Mouse (Mus musculus): ENCODE data around the gene Vangl2. TPM values are rescaled to one million over a fixed set of nuclear protein-coding genes. Genes with fewer than 3 reads are reported as not detected.

Vangl2 gene
- polyA plus RNA-seq (2015; fragmentation: Nextera tagmentation; extraction: Ambion mirVana), result 8.9 and 10.1 TPM in 2 replicates

DNA sequence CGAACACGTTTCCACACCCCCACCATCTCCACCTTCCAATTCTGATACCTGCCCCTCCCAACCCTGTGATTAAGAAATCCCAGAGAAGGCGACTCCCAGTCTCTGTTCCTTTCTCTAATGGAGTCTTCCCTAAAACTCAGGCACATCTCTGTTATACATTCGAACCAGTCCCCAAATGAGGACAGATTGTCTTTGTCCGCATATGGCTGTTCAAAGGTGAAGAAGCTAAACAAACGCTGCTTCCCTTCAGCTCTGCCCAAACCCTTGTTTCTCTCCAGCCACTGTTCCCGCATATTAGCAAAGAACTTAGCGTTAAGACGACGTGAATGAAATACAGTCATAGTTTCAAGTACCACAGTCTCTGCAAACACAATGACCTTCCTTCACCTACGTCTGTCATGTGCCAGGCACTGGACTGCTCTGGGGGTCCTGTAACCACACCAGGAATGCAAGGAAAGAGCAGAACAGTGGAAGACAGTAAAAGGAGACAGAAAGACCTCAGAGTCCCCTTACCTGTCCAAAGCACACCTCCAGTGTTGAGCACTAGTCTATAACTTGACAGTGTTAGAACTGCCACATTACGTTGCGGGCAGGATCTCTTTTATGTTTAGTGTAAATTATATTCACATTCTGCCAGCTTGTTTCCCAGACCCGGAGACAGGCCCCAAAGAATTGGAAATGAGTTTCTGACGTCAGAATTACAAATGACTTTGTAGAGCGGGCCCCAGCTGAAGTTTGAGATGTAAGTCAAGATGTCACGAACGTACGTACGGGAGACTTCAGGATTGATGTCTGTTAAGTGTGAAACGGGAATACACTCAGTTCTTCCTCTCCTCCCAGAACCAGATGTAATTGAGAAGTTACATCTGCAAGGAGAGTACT lies at the start of gene Vangl2:
Vangl2 (minus strand) TSS at position 51 of the 882 bp plus-strand sequence.
- no peaks in the 10 kb centered on the region for H3K27me3 ChIP-seq (replicated peaks)
- peaks cover 17% of the 10 kb centered on the region for H3K4me1 ChIP-seq (replicated peaks)
- H3K27ac ChIP-seq, result 0 out of 2 replicates have a peak within 1 kb of the TSS, but pooled peaks have one; percentile 90
- no peak for ATAC-seq
- H3K9me3 ChIP-seq, result no peaks in the 10 kb centered on the region
- peak within 1 kb of the TSS; percentile 77 for H3K4me2 ChIP-seq (replicated peaks)
- H3K36me3 ChIP-seq, result no peaks in the 10 kb centered on the region
- H3K4me3 ChIP-seq (replicated peaks), result peak within 1 kb of the TSS; percentile 84
- H3K9ac ChIP-seq, result peak within 1 kb of the TSS; percentile 91
- WGBS, result 60% methylated on average over 21 of the region's 21 CpGs

GRCm38 (mm10) chr1:172077981-172078380 lies 49.7 kb upstream of the Vangl2 start:
- no peak overlapping the region for H3K9ac ChIP-seq
- H3K4me2 ChIP-seq (replicated peaks), result peak overlapping the region; percentile 15
- H3K36me3 ChIP-seq, result peaks cover 22% of the 10 kb centered on the region
- no peaks in the 10 kb centered on the region for H3K27me3 ChIP-seq (replicated peaks)
- H3K9me3 ChIP-seq, result no peaks in the 10 kb centered on the region
- no peak overlapping the region for H3K4me3 ChIP-seq (replicated peaks)
- peak overlapping the region; percentile 61 for H3K27ac ChIP-seq
- WGBS, result 51% methylated on average over 5 of the region's 5 CpGs
- no peaks in the 10 kb centered on the region for H3K4me1 ChIP-seq (replicated peaks)
- ATAC-seq, result peak; percentile 78

- no peak overlapping the region for H3K9ac ChIP-seq
- H3K4me1 ChIP-seq (replicated peaks), result no peaks in the 10 kb centered on the region
- no peaks in the 10 kb centered on the region for H3K9me3 ChIP-seq
- ATAC-seq, result no peak
- no peak overlapping the region for H3K4me3 ChIP-seq (replicated peaks)
- no peak overlapping the region for H3K4me2 ChIP-seq (replicated peaks)
- no peak overlapping the region for H3K27ac ChIP-seq
- 95% methylated on average over 7 of the region's 7 CpGs for WGBS
- H3K36me3 ChIP-seq, result peaks cover 62% of the 10 kb centered on the region
- no peaks in the 10 kb centered on the region for H3K27me3 ChIP-seq (replicated peaks)
These were observed 44.4 kb upstream of the Vangl2 start for GRCm38 (mm10) chr1:172072604-172073003.

- H3K9me3 ChIP-seq, result no peaks in the 10 kb centered on the region
- H3K4me3 ChIP-seq (replicated peaks), result no peak overlapping the region
- no peak overlapping the region for H3K27ac ChIP-seq
- H3K36me3 ChIP-seq, result peaks cover 72% of the 10 kb centered on the region
- no peak overlapping the region for H3K9ac ChIP-seq
- WGBS, result 73% methylated on average over 4 of the region's 4 CpGs
- H3K4me2 ChIP-seq (replicated peaks), result no peak overlapping the region
- H3K4me1 ChIP-seq (replicated peaks), result no peaks in the 10 kb centered on the region
- ATAC-seq, result no peak
- no peaks in the 10 kb centered on the region for H3K27me3 ChIP-seq (replicated peaks)
These were observed 43.3 kb upstream of the Vangl2 start for GRCm38 (mm10) chr1:172071556-172071955.

GRCm38 (mm10) chr1:172070227-172070626 lies 42.0 kb upstream of the Vangl2 start:
- no peaks in the 10 kb centered on the region for H3K27me3 ChIP-seq (replicated peaks)
- H3K9ac ChIP-seq, result no peak overlapping the region
- H3K4me1 ChIP-seq (replicated peaks), result no peaks in the 10 kb centered on the region
- H3K27ac ChIP-seq, result no peak overlapping the region
- H3K9me3 ChIP-seq, result no peaks in the 10 kb centered on the region
- 51% methylated on average over 6 of the region's 6 CpGs for WGBS
- peaks cover 72% of the 10 kb centered on the region for H3K36me3 ChIP-seq
- H3K4me3 ChIP-seq (replicated peaks), result no peak overlapping the region
- H3K4me2 ChIP-seq (replicated peaks), result no peak overlapping the region
- no peak for ATAC-seq

DNA sequence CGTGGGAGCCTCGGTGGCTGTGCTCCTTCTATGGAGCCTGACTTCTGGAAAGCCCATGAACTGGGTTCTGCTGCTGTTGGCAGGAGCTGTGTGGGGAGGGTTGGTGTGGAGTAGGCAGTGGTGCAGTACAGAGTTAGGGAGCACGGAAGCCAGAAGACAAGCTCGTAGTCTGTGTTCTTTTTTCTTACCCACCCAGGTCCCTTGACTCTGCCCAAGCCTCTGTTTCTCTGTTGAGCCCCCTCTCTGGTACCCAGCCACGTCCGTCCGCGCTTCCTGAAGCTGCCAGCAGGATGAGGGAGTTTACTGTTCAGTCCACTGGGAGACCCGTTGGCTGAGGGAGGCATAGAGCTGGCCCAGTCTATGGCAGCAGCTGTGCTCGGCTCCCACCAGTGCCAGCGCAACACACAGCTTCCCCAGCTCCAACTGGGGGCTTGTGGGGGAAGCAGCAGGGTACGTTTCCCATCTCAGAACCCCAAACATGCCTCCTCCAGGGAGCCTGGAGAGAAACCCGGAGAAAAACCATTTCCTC lies 36.4 kb upstream of the Vangl2 start:
- ATAC-seq, result no peak
- Histone ChIP-seq H3K27ac (0 out of 2 replicates have a peak overlapping the region, but pooled peaks have one; percentile 2), H3K4me2 (replicated peaks) (no peak overlapping the region), H3K36me3 (peaks cover 36% of the 10 kb centered on the region), H3K4me3 (replicated peaks) (no peak overlapping the region), H3K27me3 (replicated peaks) (no peaks in the 10 kb centered on the region), H3K9me3 (no peaks in the 10 kb centered on the region), H3K4me1 (replicated peaks) (peaks cover 21% of the 10 kb centered on the region), H3K9ac (no peak overlapping the region)
- 76% methylated on average over 13 of the region's 13 CpGs for WGBS

GRCm38 (mm10) chr1:172063291-172064023 lies 35.2 kb upstream of the Vangl2 start:
- H3K9me3 ChIP-seq, result no peaks in the 10 kb centered on the region
- H3K4me3 ChIP-seq (replicated peaks), result no peak overlapping the region
- peak; percentile 83 for ATAC-seq
- 18% methylated on average over 4 of the region's 4 CpGs for WGBS
- H3K27me3 ChIP-seq (replicated peaks), result no peaks in the 10 kb centered on the region
- H3K27ac ChIP-seq, result peak overlapping the region; percentile 59; the same call in 1 of the 2 replicates
- no peak overlapping the region for H3K9ac ChIP-seq
- H3K4me2 ChIP-seq (replicated peaks), result no peak overlapping the region
- peaks cover 21% of the 10 kb centered on the region for H3K4me1 ChIP-seq (replicated peaks)
- H3K36me3 ChIP-seq, result peaks cover 27% of the 10 kb centered on the region

DNA sequence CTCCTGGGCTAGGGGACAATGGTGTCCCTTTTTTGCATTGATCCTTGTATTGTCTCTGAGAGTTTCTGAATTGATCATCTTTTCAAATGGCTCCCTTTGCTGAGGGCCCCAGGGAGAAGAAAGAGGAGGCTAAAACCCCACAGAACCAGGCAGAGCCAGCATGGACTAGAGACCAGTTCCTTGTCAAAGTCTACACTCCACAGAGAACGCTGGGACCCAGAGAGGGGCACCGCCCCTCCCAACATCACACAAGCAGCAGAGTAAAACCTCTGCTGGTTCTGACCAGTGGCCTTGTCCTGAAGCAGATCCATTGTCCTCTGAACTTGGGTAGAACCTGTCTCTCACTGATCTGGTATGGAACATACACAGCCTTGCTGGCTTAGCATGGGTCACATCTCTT lies 33.9 kb upstream of the Vangl2 start:
- peaks cover 24% of the 10 kb centered on the region for H3K4me1 ChIP-seq (replicated peaks)
- H3K36me3 ChIP-seq, result peaks cover 15% of the 10 kb centered on the region
- no peaks in the 10 kb centered on the region for H3K9me3 ChIP-seq
- 67% methylated on average over 2 of the region's 2 CpGs for WGBS
- ATAC-seq, result peak; percentile 11; the same call in 1 of the 2 replicates
- H3K4me3 ChIP-seq (replicated peaks), result no peak overlapping the region
- H3K27me3 ChIP-seq (replicated peaks), result no peaks in the 10 kb centered on the region
- H3K4me2 ChIP-seq (replicated peaks), result no peak overlapping the region
- no peak overlapping the region for H3K27ac ChIP-seq
- no peak overlapping the region for H3K9ac ChIP-seq

GRCm38 (mm10) chr1:172061217-172061616 lies 33.0 kb upstream of the Vangl2 start:
- WGBS, result 42% methylated on average over 8 of the region's 8 CpGs
- Histone ChIP-seq H3K27me3 (replicated peaks) (peaks cover 1% of the 10 kb centered on the region; the same call in 1 of the 2 replicates), H3K4me3 (replicated peaks) (no peak overlapping the region), H3K9me3 (no peaks in the 10 kb centered on the region), H3K27ac (no peak overlapping the region), H3K4me2 (replicated peaks) (no peak overlapping the region), H3K9ac (no peak overlapping the region), H3K36me3 (peaks cover 7% of the 10 kb centered on the region), H3K4me1 (replicated peaks) (peaks cover 24% of the 10 kb centered on the region)
- no peak for ATAC-seq

DNA sequence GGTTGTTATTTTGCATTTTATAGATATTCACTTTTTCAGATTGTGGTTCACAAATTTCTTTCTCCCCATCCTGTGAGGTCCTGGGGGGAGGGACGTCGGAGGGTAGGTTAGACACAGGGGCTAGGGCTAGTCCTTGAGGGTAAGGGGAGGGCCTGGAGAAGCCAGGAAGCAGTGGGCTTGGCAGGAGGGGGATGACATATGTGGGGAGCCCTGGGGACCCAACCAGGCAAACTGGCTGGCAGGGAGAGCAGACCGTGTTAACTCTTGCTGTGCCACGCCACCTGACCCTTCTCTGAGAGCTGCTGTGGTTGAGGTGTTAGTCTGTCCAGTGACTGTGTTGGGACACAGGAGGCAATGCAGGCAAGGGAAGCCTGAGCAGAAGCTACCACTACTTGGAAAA lies 32.4 kb upstream of the Vangl2 start:
- no peak for ATAC-seq
- Histone ChIP-seq H3K27me3 (replicated peaks) (peaks cover 5% of the 10 kb centered on the region; the same call in 1 of the 2 replicates), H3K4me3 (replicated peaks) (no peak overlapping the region), H3K9me3 (no peaks in the 10 kb centered on the region), H3K4me2 (replicated peaks) (no peak overlapping the region), H3K4me1 (replicated peaks) (peaks cover 24% of the 10 kb centered on the region), H3K27ac (no peak overlapping the region), H3K36me3 (0 out of 2 replicates have a peak, but pooled peaks cover 5% of the 10 kb centered on the region), H3K9ac (no peak overlapping the region)
- WGBS, result 52% methylated on average over 4 of the region's 4 CpGs

DNA sequence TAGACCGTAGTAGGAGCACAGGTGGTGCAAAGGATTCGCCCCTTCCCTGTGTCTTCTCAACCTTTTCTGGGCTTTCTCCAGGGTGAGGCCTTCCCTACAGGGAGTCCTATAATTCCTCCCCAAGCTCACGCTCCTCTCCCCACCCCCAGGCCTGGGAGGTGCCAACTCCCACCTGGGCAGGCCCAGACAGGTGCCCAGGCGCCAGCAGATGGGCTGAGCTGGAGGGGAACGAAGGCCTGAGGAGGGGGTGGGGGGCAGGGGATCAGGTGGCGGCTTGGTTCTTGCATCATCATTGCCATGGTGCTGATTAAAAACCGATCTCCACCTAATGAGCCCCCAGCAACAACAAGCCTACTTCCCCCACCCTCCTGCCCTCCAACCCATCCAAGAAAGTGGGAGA lies 30.6 kb upstream of the Vangl2 start:
- peaks cover 25% of the 10 kb centered on the region for H3K4me1 ChIP-seq (replicated peaks)
- no peak overlapping the region for H3K4me3 ChIP-seq (replicated peaks)
- H3K36me3 ChIP-seq, result no peaks in the 10 kb centered on the region
- no peak overlapping the region for H3K4me2 ChIP-seq (replicated peaks)
- 71% methylated on average over 7 of the region's 7 CpGs for WGBS
- no peak overlapping the region for H3K9ac ChIP-seq
- H3K27me3 ChIP-seq (replicated peaks), result peaks cover 17% of the 10 kb centered on the region
- no peaks in the 10 kb centered on the region for H3K9me3 ChIP-seq
- H3K27ac ChIP-seq, result no peak overlapping the region
- no peak for ATAC-seq

GRCm38 (mm10) chr1:172058321-172058720 lies 30.1 kb upstream of the Vangl2 start:
- ATAC-seq, result no peak
- WGBS, result 71% methylated on average over 6 of the region's 6 CpGs
- no peak overlapping the region for H3K4me2 ChIP-seq (replicated peaks)

More at GRCm38 (mm10) chr1:172058321-172058720, 30.1 kb upstream of the Vangl2 start:
- H3K27me3 ChIP-seq (replicated peaks), result peaks cover 23% of the 10 kb centered on the region
- peaks cover 24% of the 10 kb centered on the region for H3K4me1 ChIP-seq (replicated peaks)
- no peaks in the 10 kb centered on the region for H3K36me3 ChIP-seq
- H3K9me3 ChIP-seq, result no peaks in the 10 kb centered on the region
- H3K9ac ChIP-seq, result no peak overlapping the region
- H3K4me3 ChIP-seq (replicated peaks), result no peak overlapping the region
- H3K27ac ChIP-seq, result no peak overlapping the region
